Mouse (Mus musculus): ENCODE measurements at regions not wholly inside any gene's neighbourhood (a gene's known extent, or its start where the extent isn't known, plus 50 kb on each side); places are given as distances from the start of the nearest gene placed in this dataset.

- DNase-seq = no peak
Observed at GRCm38 (mm10) chr4:27130108-27130507, 783.4 kb upstream of the Manea start.

DNA sequence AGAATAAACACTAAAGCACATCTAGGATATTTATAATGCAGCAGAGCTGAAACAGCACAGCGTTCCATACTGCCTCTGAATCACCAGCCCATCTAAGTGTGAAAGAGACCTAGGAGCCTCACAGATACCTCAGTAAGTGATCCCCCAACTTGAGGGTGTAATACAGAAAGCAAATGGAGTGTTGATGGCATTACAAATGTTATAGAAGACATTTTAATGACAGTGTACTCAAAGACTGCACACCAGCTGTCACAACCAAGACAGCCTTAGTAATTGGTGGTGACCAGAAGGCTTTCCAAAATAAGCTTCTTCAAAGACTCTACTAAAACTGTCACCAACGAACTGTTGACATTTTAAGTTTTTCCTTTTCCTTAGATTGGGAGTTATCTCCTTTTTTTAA is 771.3 kb upstream of the Manea start:
- no peak for DNase-seq

DNA sequence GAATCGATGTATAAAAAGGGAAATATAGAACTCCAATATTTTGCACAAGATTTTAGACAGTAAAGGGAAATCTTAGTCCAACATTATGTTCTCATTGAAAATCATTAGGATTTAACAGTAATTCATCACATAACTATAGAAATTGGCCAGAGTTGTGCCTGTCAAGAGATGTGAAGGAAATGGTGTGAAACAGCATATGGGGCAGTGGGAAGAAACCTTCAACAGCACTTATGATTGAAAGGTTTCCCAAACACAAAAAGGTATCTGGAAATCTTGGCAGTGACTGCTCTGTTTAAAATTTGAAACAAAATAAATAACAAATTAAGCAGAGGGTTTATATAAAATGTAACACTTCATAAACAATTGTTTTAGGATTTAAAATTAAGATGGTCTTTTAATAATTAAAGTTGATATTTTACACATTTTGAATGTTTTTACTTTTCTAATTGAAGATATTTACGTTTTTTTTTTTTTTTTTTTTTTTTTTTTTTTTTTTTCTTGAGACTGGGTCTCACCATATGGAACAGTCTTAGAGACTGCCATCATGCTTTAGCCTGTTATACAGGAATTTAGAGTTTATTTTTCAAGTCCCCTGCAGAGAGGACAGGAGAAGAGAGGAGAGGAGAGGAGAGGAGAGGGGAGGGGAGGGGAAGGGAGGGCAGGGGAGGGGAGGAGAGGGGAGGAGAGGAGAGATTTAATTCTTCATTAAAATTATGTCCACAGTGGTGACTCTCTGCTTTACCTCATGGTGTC is 770.6 kb upstream of the Manea start:
- no peak for DNase-seq

DNA sequence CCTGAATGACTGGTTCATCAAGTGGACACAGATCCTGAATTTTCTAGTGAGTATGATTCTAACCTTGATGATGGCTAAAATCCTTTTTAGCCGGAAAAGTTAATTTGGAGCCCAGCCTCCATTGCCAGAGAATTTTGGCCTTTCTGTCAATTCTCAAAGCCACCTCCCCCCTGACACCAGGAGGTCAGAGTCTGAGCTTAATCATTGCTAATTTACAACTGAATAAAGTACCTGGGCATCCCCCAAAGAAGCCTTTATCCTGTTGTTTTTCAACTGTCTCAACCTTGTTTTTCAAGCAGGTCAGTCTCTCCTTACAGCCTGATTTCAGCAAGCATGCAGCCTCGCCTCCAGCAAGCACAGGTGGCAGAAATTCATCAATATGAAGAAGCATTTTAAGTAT is 758.7 kb upstream of the Manea start:
- DNase-seq = no peak

- DNase-seq = no peak
Observed at GRCm38 (mm10) chr4:27096245-27096644, 749.6 kb upstream of the Manea start.

- peak; percentile 17 for DNase-seq
Observed at GRCm38 (mm10) chr4:27049971-27050370, 703.3 kb upstream of the Manea start.

- DNase-seq = no peak
Observed at GRCm38 (mm10) chr4:27049226-27049625, 702.5 kb upstream of the Manea start.
